Mouse (Mus musculus) MEL (cell line): ENCODE results near the gene Osbpl10. TPM values are rescaled to one million over a fixed set of nuclear protein-coding genes. Genes with fewer than 3 reads are reported as not detected.

Experiments used
- DNase-seq: peaks from one replicate; pipeline ENCODE4 v3.0.0; 2011; ENCODE audit warnings: low read depth, low spot score
- H3K27ac ChIP-seq: 2 replicates; pipeline ENCODE4 v1.5.1; 2012; ENCODE audit warnings: low read depth, mild to moderate bottlenecking, control low read depth, low read length, moderate library complexity; ENCODE audit not compliant: control insufficient read depth
- H3K27me3 ChIP-seq, 2 experiments: fragments of 150-350 bp in 1 of 2; sonication (generic) in 1 of 2; 2 replicates each; pipeline ENCODE4 v1.6.1; 2012; ENCODE audit warnings: low read length in 2 of 2, mild to moderate bottlenecking in 2 of 2, improper control_type of control experiment in 1 of 2, moderate library complexity in 1 of 2; ENCODE audit not compliant: insufficient read depth in 2 of 2, control insufficient read depth in 1 of 2
- H3K36me3 ChIP-seq, 2 experiments: 2 replicates each; pipeline ENCODE4 v1.6.1; 2012 to 2014; ENCODE audit warnings: low read length in 2 of 2, improper control_type of control experiment in 1 of 2, inconsistent platforms in 1 of 2, mild to moderate bottlenecking in 1 of 2; ENCODE audit not compliant: insufficient read depth in 2 of 2, control insufficient read depth in 1 of 2
- H3K4me1 ChIP-seq, 2 experiments: fragments of 150-350 bp in 1 of 2; sonication (generic) in 1 of 2; 2 replicates each; pipeline ENCODE4 v1.6.1; 2012; ENCODE audit warnings: low read length in 2 of 2, improper control_type of control experiment in 1 of 2, mild to moderate bottlenecking in 1 of 2; ENCODE audit not compliant: insufficient read depth in 2 of 2, control insufficient read depth in 1 of 2
- H3K4me3 ChIP-seq, 2 experiments: fragments of 150-350 bp in 1 of 2; sonication (generic) in 1 of 2; 2 replicates each; pipeline ENCODE4 v1.5.1; 2012; ENCODE audit warnings: low read depth in 2 of 2, low read length in 2 of 2, mild to moderate bottlenecking in 2 of 2, moderate library complexity in 2 of 2, control low read depth in 1 of 2, improper control_type of control experiment in 1 of 2; ENCODE audit not compliant: control insufficient read depth in 1 of 2, insufficient read depth in 1 of 2
- H3K79me2 ChIP-seq: 2 replicates; pipeline ENCODE4 v1.6.1; 2012; ENCODE audit warnings: mild to moderate bottlenecking, low read length, moderate library complexity; ENCODE audit not compliant: control insufficient read depth, poor library complexity, insufficient read depth
- H3K9ac ChIP-seq: 2 replicates; pipeline ENCODE4 v1.6.1; 2012; ENCODE audit warnings: low read depth, mild to moderate bottlenecking, control low read depth, low read length, moderate library complexity; ENCODE audit not compliant: control insufficient read depth, poor library complexity, severe bottlenecking
- H3K9me3 ChIP-seq: fragments of 150-350 bp; sonication (generic); replicated peaks from 2 replicates; pipeline ENCODE4 v1.6.1; 2012; ENCODE audit warnings: mild to moderate bottlenecking, low read length, improper control_type of control experiment, moderate library complexity; ENCODE audit not compliant: insufficient read depth
- BHLHE40 ChIP-seq: IDR thresholded peaks from 2 replicates; pipeline ENCODE4 v1.6.1; 2012; ENCODE audit warnings: low read depth, mild to moderate bottlenecking, inconsistent platforms, low read length, improper control_type of control experiment, borderline replicate concordance
- CHD2 ChIP-seq: IDR thresholded peaks from 2 replicates; pipeline ENCODE4 v1.6.1; 2011; ENCODE audit warnings: low read length, improper control_type of control experiment
- ELF1 ChIP-seq: IDR thresholded peaks from 2 replicates; pipeline ENCODE4 v1.6.1; 2014; ENCODE audit warnings: low read depth, mild to moderate bottlenecking, inconsistent platforms, low read length, improper control_type of control experiment, moderate library complexity
- EP300 ChIP-seq, 2 experiments: IDR thresholded peaks; 2 replicates each; pipeline ENCODE4 v1.6.1; 2011; ENCODE audit warnings: improper control_type of control experiment in 2 of 2, low read length in 2 of 2, low read depth in 1 of 2, mild to moderate bottlenecking in 1 of 2
- ETS1 ChIP-seq: IDR thresholded peaks from 2 replicates; pipeline ENCODE4 v1.6.1; 2012; ENCODE audit warnings: low read depth, mild to moderate bottlenecking, inconsistent platforms, low read length, improper control_type of control experiment, moderate library complexity
- GATA1 ChIP-seq: IDR thresholded peaks from 2 replicates; pipeline ENCODE4 v1.6.1; 2011; ENCODE audit warnings: low read depth, low read length, improper control_type of control experiment
- HCFC1 ChIP-seq: IDR thresholded peaks from 2 replicates; pipeline ENCODE4 v1.6.1; 2012; ENCODE audit warnings: low read depth, mild to moderate bottlenecking, inconsistent platforms, low read length, improper control_type of control experiment, moderate library complexity
- KAT2A ChIP-seq: conservative IDR thresholded peaks from 2 replicates; pipeline ENCODE4 v1.6.1; 2012; ENCODE audit warnings: low read depth, low read length, improper control_type of control experiment, inconsistent platforms
- MAFK ChIP-seq: IDR thresholded peaks from 2 replicates; pipeline ENCODE4 v1.6.1; 2011; ENCODE audit warnings: low read depth, mild to moderate bottlenecking, low read length, improper control_type of control experiment, borderline replicate concordance
- MAX ChIP-seq: IDR thresholded peaks from 2 replicates; pipeline ENCODE4 v1.6.1; 2011; ENCODE audit warnings: low read length, improper control_type of control experiment
- MEF2A ChIP-seq: IDR thresholded peaks from 2 replicates; pipeline ENCODE4 v1.6.1; 2014; ENCODE audit warnings: low read depth, mild to moderate bottlenecking, inconsistent platforms, low read length, improper control_type of control experiment; ENCODE audit not compliant: poor library complexity, insufficient replicate concordance, severe bottlenecking; ENCODE audit errors: extremely low read depth
- MXI1 ChIP-seq: IDR thresholded peaks from 2 replicates; pipeline ENCODE4 v1.6.1; 2011; ENCODE audit warnings: mild to moderate bottlenecking, low read depth, low read length, improper control_type of control experiment
- NRF1 ChIP-seq: IDR thresholded peaks from 2 replicates; pipeline ENCODE4 v1.6.1; 2014; ENCODE audit warnings: low read depth, mild to moderate bottlenecking, inconsistent platforms, low read length, improper control_type of control experiment, moderate library complexity; ENCODE audit not compliant: poor library complexity, insufficient read depth, severe bottlenecking
- POLR2AphosphoS2 ChIP-seq: IDR thresholded peaks from 2 replicates; pipeline ENCODE4 v1.6.1; 2011; ENCODE audit warnings: low read length, improper control_type of control experiment
- RAD21 ChIP-seq: IDR thresholded peaks from 2 replicates; pipeline ENCODE4 v1.6.1; 2011; ENCODE audit warnings: mild to moderate bottlenecking, low read depth, low read length, improper control_type of control experiment
- SIN3A ChIP-seq: IDR thresholded peaks from 2 replicates; pipeline ENCODE4 v1.6.1; 2012; ENCODE audit warnings: low read length, improper control_type of control experiment, inconsistent platforms
- TAL1 ChIP-seq: IDR thresholded peaks from 2 replicates; pipeline ENCODE4 v1.6.1; 2012; ENCODE audit warnings: mild to moderate bottlenecking, inconsistent platforms, low read length, moderate library complexity, mixed read lengths
- TBP ChIP-seq: IDR thresholded peaks from 2 replicates; pipeline ENCODE4 v1.8.0; 2011; ENCODE audit warnings: low read depth, low read length, improper control_type of control experiment
- USF1 ChIP-seq: IDR thresholded peaks from 2 replicates; pipeline ENCODE4 v1.6.1; 2014; ENCODE audit warnings: low read depth, mild to moderate bottlenecking, inconsistent platforms, low read length, improper control_type of control experiment, moderate library complexity
- USF2 ChIP-seq, 2 experiments: IDR thresholded peaks; 2 replicates each; pipeline ENCODE4 v1.6.1; 2011 to 2012; ENCODE audit warnings: improper control_type of control experiment in 2 of 2, low read length in 2 of 2, borderline replicate concordance in 1 of 2, inconsistent platforms in 1 of 2, low read depth in 1 of 2, mild to moderate bottlenecking in 1 of 2; ENCODE audit not compliant: insufficient read depth in 1 of 2
- ZC3H11A ChIP-seq: IDR thresholded peaks from 2 replicates; pipeline ENCODE4 v1.6.1; 2012; ENCODE audit warnings: low read depth, mild to moderate bottlenecking, inconsistent platforms, low read length, improper control_type of control experiment
- ZNF384 ChIP-seq: IDR thresholded peaks from 2 replicates; pipeline ENCODE4 v1.6.1; 2012; ENCODE audit warnings: low read depth, mild to moderate bottlenecking, inconsistent platforms, low read length, improper control_type of control experiment
- polyA plus RNA-seq, 2 experiments: library from polyadenylated mRNA; stranded (reverse) in 1 of 2; unstranded in 1 of 2; fragments of >175 nt in 1 of 2; fragments of >200 nt in 1 of 2; gene quantifications; 2 replicates each; pipeline versions ENCODE4 v1.2.1 to v1.2.4; 2012; ENCODE audit warnings: low replicate concordance in 2 of 2, low read depth in 1 of 2; ENCODE audit not compliant: insufficient read length in 2 of 2, insufficient read depth in 1 of 2, missing spikeins in 1 of 2
- total RNA-seq: library from RNA; depleted of rRNA; stranded (reverse); fragments of 300-350 nt; gene quantifications from 2 replicates; pipeline ENCODE4 v1.2.3, GENCODE M21; 2012

The Osbpl10 gene
- total and polyA plus RNA-seq, 3 experiments, result not detected

GRCm38 (mm10) chr9:115012367-115012766 is 34.0 kb downstream of the Osbpl10 start:
- Histone ChIP-seq H3K36me3 (no peaks in the 10 kb centered on the region), H3K27ac (no peak overlapping the region), H3K9me3 (no peaks in the 10 kb centered on the region), H3K4me1 (no peaks in the 10 kb centered on the region), H3K4me3 (no peak overlapping the region), H3K27me3 (no peaks in the 10 kb centered on the region), H3K79me2 (no peaks in the 10 kb centered on the region), H3K9ac (no peak overlapping the region)
- TF ChIP-seq SIN3A (no peak), USF2 (IDR thresholded peaks at IDR 0.05; ENCODE audit: borderline replicate concordance in 1 of 2, insufficient read depth in 1 of 2, low read depth in 1 of 2, low read length in 2 of 2) (no peak), RAD21 (no peak), KAT2A (no peak), MAX (no peak)
- DNase-seq, result no peak

- Histone ChIP-seq H3K9me3 (no peaks in the 10 kb centered on the region), H3K27ac (no peak overlapping the region), H3K9ac (no peak overlapping the region), H3K27me3 (no peaks in the 10 kb centered on the region), H3K36me3 (no peaks in the 10 kb centered on the region), H3K79me2 (no peaks in the 10 kb centered on the region), H3K4me3 (no peak overlapping the region), H3K4me1 (no peaks in the 10 kb centered on the region)
- TF ChIP-seq BHLHE40, result no peak
- no peak for TF ChIP-seq ZC3H11A
- TF ChIP-seq EP300 (IDR thresholded peaks at IDR 0.05; ENCODE audit: low read depth in 1 of 2, low read length in 2 of 2), result no peak
- TF ChIP-seq RAD21, result no peak
- no peak for TF ChIP-seq TAL1
- TF ChIP-seq USF1, result no peak
- no peak for TF ChIP-seq CHD2
- no peak for TF ChIP-seq KAT2A
- TF ChIP-seq MXI1, result no peak
- TF ChIP-seq ZNF384, result no peak
- no peak for TF ChIP-seq POLR2AphosphoS2
- no peak for TF ChIP-seq MAFK
- no peak for TF ChIP-seq SIN3A
- no peak for TF ChIP-seq NRF1
- no peak for TF ChIP-seq HCFC1
- no peak for TF ChIP-seq ETS1
- no peak for TF ChIP-seq TBP
- TF ChIP-seq ELF1, result no peak
- TF ChIP-seq GATA1, result no peak
- TF ChIP-seq MEF2A, result no peak
- DNase-seq, result no peak
Measured at GRCm38 (mm10) chr9:115020141-115020540, 41.8 kb downstream of the Osbpl10 start.
